Comparison of ENCODE assay signal across 13 mouse cellular contexts in genomic region chr6:84404695-84405094, GRCm38 (mm10).
DNase-seq lines count a peak whose midpoint lies in the region; ATAC-seq and TF ChIP-seq lines count a peak whose summit lies in the region.
"Had no signal": no experiment of that assay in that cellular context is flagged by ENCODE, and none has a peak within 500 bp of the region (broad histone marks: within the 10 kb centered on the region; RNA-seq: fewer than 3 reads in every experiment).

No protein-coding gene starts in this region.

- no peaks in the 10 kb centered on the region for H3K79me2 ChIP-seq in heart, adult 2 months (replicated peaks; ENCODE audit: control insufficient read depth, insufficient read depth, low read length)

- peaks cover 3% of the 10 kb centered on the region; the same call in 1 of the 2 replicates for H3K27me3 ChIP-seq in heart, adult 2 months (ENCODE audit: control insufficient read depth, insufficient read depth, low read length)
- peaks cover 24% of the 10 kb centered on the region for H3K27me3 ChIP-seq in heart, embryonic 10.5 days (ENCODE audit: insufficient read depth, poor library complexity, severe bottlenecking)
- H3K27me3 ChIP-seq in liver, embryonic 11.5 days (replicated peaks; ENCODE audit: control insufficient read depth, insufficient read depth, low read length), result no peaks in the 10 kb centered on the region
- H3K27me3 ChIP-seq in liver, embryonic 14.5 days (ENCODE audit: control insufficient read depth, insufficient read depth, low read length), result no peaks in the 10 kb centered on the region

- H3K27ac ChIP-seq in heart, adult 2 months, result no peak overlapping the region
- H3K27ac ChIP-seq in heart, embryonic 10.5 days, result no peak overlapping the region
- H3K27ac ChIP-seq in liver, embryonic 11.5 days (ENCODE audit: low read depth, low read length), result no peak overlapping the region
- no peak overlapping the region for H3K27ac ChIP-seq in ES-E14 (ENCODE audit: insufficient read depth, low read depth, low read length, poor library complexity, severe bottlenecking)
- no peak overlapping the region for H3K27ac ChIP-seq in liver, embryonic 14.5 days
- H3K27ac ChIP-seq: limb, embryonic 12.5 days had no signal

- no peak for TF ChIP-seq EP300 in heart, adult 2 months (IDR thresholded peaks at IDR 0.05; ENCODE audit: insufficient read depth, low read depth, low read length)
- no peak for TF ChIP-seq EP300 in liver, embryonic 14.5 days (IDR thresholded peaks at IDR 0.05; ENCODE audit: low read depth)

- no peak for ATAC-seq in liver, embryonic 11.5 days (replicated peaks; ENCODE audit: low FRiP score)
- no peak for ATAC-seq in liver, embryonic 14.5 days (ENCODE audit: insufficient read depth)
- ATAC-seq: forebrain, embryonic 16.5 days had no signal

- peak; percentile 57 for TF ChIP-seq CTCF in heart, adult 2 months (IDR thresholded peaks at IDR 0.05)
- peak; percentile 55 for TF ChIP-seq CTCF in liver, embryonic 14.5 days (IDR thresholded peaks at IDR 0.05; ENCODE audit: low read depth)

- H3K4me3 ChIP-seq in heart, adult 2 months, result no peak overlapping the region
- no peak overlapping the region for H3K4me3 ChIP-seq in heart, embryonic 10.5 days
- H3K4me3 ChIP-seq in liver, embryonic 11.5 days (ENCODE audit: low read depth, low read length), result no peak overlapping the region
- no peak overlapping the region for H3K4me3 ChIP-seq in ES-E14 (ENCODE audit: insufficient read depth in 1 of 2, low read depth in 1 of 2, low read length in 2 of 2, poor library complexity in 1 of 2, severe bottlenecking in 1 of 2)
- no peak overlapping the region for H3K4me3 ChIP-seq in liver, embryonic 14.5 days (ENCODE audit: insufficient read depth in 1 of 2, low read depth in 2 of 2, low read length in 2 of 2)
- H3K4me3 ChIP-seq: limb, embryonic 12.5 days; megakaryocyte, embryonic 14.5 days had no signal

- H3K9ac ChIP-seq in heart, adult 2 months (ENCODE audit: low read depth, low read length), result no peak overlapping the region
- no peak overlapping the region for H3K9ac ChIP-seq in liver, embryonic 11.5 days (ENCODE audit: low read depth, low read length)
- H3K9ac ChIP-seq in ES-E14 (ENCODE audit: insufficient read depth, low read depth, low read length, poor library complexity, severe bottlenecking), result no peak overlapping the region
- H3K9ac ChIP-seq in liver, embryonic 14.5 days (replicated peaks), result no peak overlapping the region
- H3K9ac ChIP-seq: limb, embryonic 12.5 days had no signal

- in situ Hi-C loops in ES-E14 (cut with MboI; ENCODE audit: low sequenced_read_pairs in 2 of 2, unreplicated experiment in 2 of 2), result loop anchor here in 1 of 2 experiments (10.0 to 25.0 kb wide), 2 partner anchors 310 to 508 kb away; no protein-coding TSS in a partner anchor

- no peaks in the 10 kb centered on the region for H3K36me3 ChIP-seq in heart, adult 2 months (ENCODE audit: control insufficient read depth, insufficient read depth, low read length)
- no peaks in the 10 kb centered on the region for H3K36me3 ChIP-seq in heart, embryonic 10.5 days
- no peaks in the 10 kb centered on the region for H3K36me3 ChIP-seq in liver, embryonic 11.5 days (ENCODE audit: control insufficient read depth, insufficient read depth, low read length)
- H3K36me3 ChIP-seq in ES-E14 (ENCODE audit: control insufficient read depth, insufficient read depth, low read length, poor library complexity, severe bottlenecking), result no peaks in the 10 kb centered on the region
- no peaks in the 10 kb centered on the region for H3K36me3 ChIP-seq in liver, embryonic 14.5 days (replicated peaks; ENCODE audit: control insufficient read depth, insufficient read depth, low read depth)
- H3K36me3 ChIP-seq: limb, embryonic 12.5 days had no signal

- intact Hi-C loops in heart, adult 2 months (cut with DNase I), result loop anchor here (5.0 kb wide), 2 partner anchors 68 to 307 kb away; no protein-coding TSS in a partner anchor

- TF ChIP-seq POLR2A in heart, adult 2 months (IDR thresholded peaks at IDR 0.05; ENCODE audit: insufficient read depth, low read depth, low read length), result no peak

- 57% methylated on average over 4 of the region's 4 CpGs for WGBS in heart, adult 2 months
- WGBS in heart, embryonic 10.5 days, result 63% methylated on average over 4 of the region's 4 CpGs
- WGBS in liver, embryonic 11.5 days, result 53% methylated on average over 4 of the region's 4 CpGs
- WGBS in liver, embryonic 14.5 days (ENCODE audit: insufficient replicate concordance), result 42% methylated on average over 4 of the region's 4 CpGs

- no peak for DNase-seq in heart, adult 2 months
- no peak for DNase-seq in heart, embryonic 10.5 days (ENCODE audit: low spot score)
- peak; percentile 29 for DNase-seq in liver
- no peak for DNase-seq in liver, embryonic 11.5 days (ENCODE audit: low spot score)
- DNase-seq in ES-E14 (ENCODE audit: low read depth, low spot score), result peak; percentile 28
- DNase-seq in liver, embryonic 14.5 days (ENCODE audit: low read depth in 3 of 3, low spot score in 3 of 3), result no peak
- no peak for DNase-seq in frontal cortex, postnatal 36 days (ENCODE audit: low spot score in 2 of 2)
- no peak for DNase-seq in spleen, postnatal 10 days (ENCODE audit: low spot score in 2 of 2)
- DNase-seq: cerebellum, adult 8-10 months; spleen, adult 18-20 months had no signal

- no peaks in the 10 kb centered on the region for H3K4me1 ChIP-seq in heart, adult 2 months (ENCODE audit: control insufficient read depth, insufficient read depth, low read length)
- peaks cover 5% of the 10 kb centered on the region; the same call in 1 of the 2 replicates for H3K4me1 ChIP-seq in heart, embryonic 10.5 days
- H3K4me1 ChIP-seq in liver, embryonic 11.5 days (replicated peaks; ENCODE audit: control insufficient read depth, insufficient read depth, low read length), result no peaks in the 10 kb centered on the region
- no peaks in the 10 kb centered on the region for H3K4me1 ChIP-seq in ES-E14 (ENCODE audit: control insufficient read depth in 2 of 2, insufficient read depth in 2 of 2, low read length in 2 of 2, poor library complexity in 1 of 2)
- no peaks in the 10 kb centered on the region for H3K4me1 ChIP-seq in liver, embryonic 14.5 days (replicated peaks; ENCODE audit: control insufficient read depth in 2 of 2, insufficient read depth in 2 of 2, low read length in 1 of 2)

- no peak overlapping the region for H3K4me2 ChIP-seq in liver, embryonic 11.5 days
- H3K4me2 ChIP-seq in liver, embryonic 14.5 days (ENCODE audit: low read depth), result no peak overlapping the region
- H3K4me2 ChIP-seq: limb, embryonic 12.5 days had no signal

- H3K9me3 ChIP-seq in heart, embryonic 10.5 days, result no peaks in the 10 kb centered on the region
- H3K9me3 ChIP-seq in liver, embryonic 11.5 days (ENCODE audit: control insufficient read depth, low read length), result no peaks in the 10 kb centered on the region
- H3K9me3 ChIP-seq in ES-E14 (ENCODE audit: control insufficient read depth, insufficient read depth, low read depth, low read length), result no peaks in the 10 kb centered on the region
- no peaks in the 10 kb centered on the region for H3K9me3 ChIP-seq in liver, embryonic 14.5 days (ENCODE audit: control insufficient read depth, low read length)
- H3K9me3 ChIP-seq: limb, embryonic 12.5 days had no signal

TF ChIP-seq in ES-E14, 5 proteins besides CTCF, POLR2A, EP300 and RAD21:
- TF ChIP-seq ZC3H11A (IDR thresholded peaks at IDR 0.05; ENCODE audit: borderline replicate concordance, low read depth, low read length) (peak; percentile 84; the same call in 1 of the 2 replicates), ZNF384 (IDR thresholded peaks at IDR 0.05; ENCODE audit: low read depth, low read length) (no peak), CHD2 (IDR thresholded peaks at IDR 0.05; ENCODE audit: low read depth, low read length) (no peak), MAFK (IDR thresholded peaks at IDR 0.05; ENCODE audit: insufficient read depth, low read depth, low read length) (no peak)

Comparison
In these comparisons a context has a peak if more than half of its experiments do, and no peak if none do; other contexts are left out.
1. DNase-seq: peak in liver (single experiment) and ES-E14 (single experiment); none in heart, adult 2 months (0 of 2), heart, embryonic 10.5 days (single experiment), liver, embryonic 11.5 days (single experiment), liver, embryonic 14.5 days (0 of 3), frontal cortex, postnatal 36 days (0 of 2) and spleen, postnatal 10 days (0 of 2).